Mouse (Mus musculus) lung, embryonic 14.5 days (tissue): Measurements from ENCODE around the gene Lbr. TPM values are rescaled to one million over a fixed set of nuclear protein-coding genes. Genes with fewer than 3 reads are reported as not detected.
A peak's percentile ranks its signal among the peaks of the same experiment; 100 is the strongest.

ENCODE experiments used
- ATAC-seq: fragments of 200-750 bp; cut with Nextera tagmentation; 2 replicates; pipeline ENCODE4 v1.8.0; 2017; ENCODE audit warnings: mild to moderate bottlenecking, moderate TSS enrichment, moderate library complexity; ENCODE audit not compliant: insufficient read depth
- DNase-seq: peaks from one replicate; pipeline ENCODE4 v3.0.0-alpha.2; 2015
- H3K27ac ChIP-seq: fragments of 300-500 bp; sonication (generic); 2 replicates; pipeline ENCODE4 v1.5.1; 2014; ENCODE audit warnings: low read depth, mild to moderate bottlenecking, moderate library complexity
- H3K27me3 ChIP-seq: fragments of 300-500 bp; sonication (generic); 2 replicates; pipeline ENCODE4 v1.6.1; 2014; ENCODE audit warnings: low read length, control low read depth; ENCODE audit not compliant: insufficient read depth
- H3K36me3 ChIP-seq: fragments of 300-500 bp; sonication (generic); 2 replicates; pipeline ENCODE4 v1.6.1; 2014; ENCODE audit warnings: control low read depth; ENCODE audit not compliant: insufficient read depth
- H3K4me1 ChIP-seq: fragments of 300-500 bp; sonication (generic); 2 replicates; pipeline ENCODE4 v1.6.1; 2014; ENCODE audit warnings: antibody characterized with exemption, control low read depth; ENCODE audit not compliant: insufficient read depth
- H3K4me2 ChIP-seq: fragments of 300-500 bp; sonication (generic); 2 replicates; pipeline ENCODE4 v1.6.1; 2014; ENCODE audit warnings: mild to moderate bottlenecking
- H3K4me3 ChIP-seq: fragments of 300-500 bp; sonication (generic); 2 replicates; pipeline ENCODE4 v1.5.1; 2014; ENCODE audit warnings: low read depth, low read length
- H3K9ac ChIP-seq: fragments of 300-500 bp; sonication (generic); 2 replicates; pipeline ENCODE4 v1.6.1; 2014
- H3K9me3 ChIP-seq: fragments of 300-500 bp; sonication (generic); 2 replicates; pipeline ENCODE4 v1.6.1; 2016; ENCODE audit warnings: low read depth, low read length, control low read depth
- CTCF ChIP-seq: IDR thresholded peaks from 2 replicates; pipeline ENCODE4 v1.5.1; 2016; ENCODE audit warnings: antibody characterized with exemption, low read depth
- WGBS: fragments of 180-500 bp; shearing (Covaris S2); extraction: QIAGEN DNeasy Blood & Tissue Kit; methylation state at CpG from one replicate; pipeline ENCODE4 v1.1.7; 2014; 5-methylcytosine and 5-hydroxymethylcytosine counted together
- polyA plus RNA-seq: library from polyadenylated mRNA; unstranded; fragments of >200 nt; fragmentation: Nextera tagmentation; extraction: Ambion mirVana; gene quantifications from 2 replicates; pipeline ENCODE4 v1.2.1, GENCODE M21; 2014

The Lbr gene
- polyA plus RNA-seq, 1 experiment from 2014 or later = 141 TPM

DNA sequence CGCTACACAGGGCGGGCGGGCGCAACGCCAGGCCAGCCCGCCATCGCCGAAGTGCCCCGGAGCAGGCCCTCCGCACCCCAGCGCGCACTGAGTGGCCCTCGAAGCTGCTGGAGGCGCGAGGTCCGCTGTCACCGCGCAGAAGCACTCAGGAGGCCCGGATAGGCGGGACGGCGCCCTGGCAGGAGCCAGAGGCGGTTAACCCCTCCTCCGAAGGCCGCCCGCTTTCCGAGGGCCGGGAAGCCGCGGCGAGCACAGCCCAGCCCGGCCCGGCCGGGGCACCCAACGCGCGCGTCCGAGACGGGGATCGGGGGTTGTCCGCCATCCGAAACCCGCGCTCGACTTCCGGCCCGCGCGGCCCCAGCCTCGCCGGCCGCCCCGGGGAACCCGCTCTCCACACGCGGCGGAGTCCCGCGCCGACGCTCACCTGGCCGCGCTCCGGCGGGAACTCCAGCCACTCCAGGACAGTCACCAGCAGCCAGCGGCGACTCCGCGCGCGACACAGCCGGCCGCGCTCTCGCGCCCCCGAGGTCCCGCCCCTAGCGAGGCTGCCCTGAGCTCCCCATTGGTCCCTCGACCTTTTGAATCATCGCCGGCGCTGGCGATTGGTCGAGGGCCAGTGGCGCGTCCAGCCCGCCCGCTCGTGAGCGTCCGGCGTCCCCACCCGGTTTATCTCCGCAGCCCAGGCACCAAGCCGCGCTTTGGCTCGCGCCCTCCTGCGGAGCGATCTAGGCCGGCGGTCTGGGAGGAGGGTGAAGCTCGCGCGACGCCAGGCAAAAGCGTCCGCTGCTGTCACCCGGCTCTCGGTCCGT, 778 bp downstream of the Lbr start:
- Histone ChIP-seq H3K36me3 (peaks cover 7% of the 10 kb centered on the region; the same call in 1 of the 2 replicates), H3K9me3 (no peaks in the 10 kb centered on the region), H3K27me3 (no peaks in the 10 kb centered on the region), H3K4me3 (peak overlapping the region; percentile 89), H3K9ac (peak overlapping the region; percentile 88), H3K4me2 (peak overlapping the region; percentile 82), H3K4me1 (peaks cover 21% of the 10 kb centered on the region), H3K27ac (peak overlapping the region; percentile 97)
- peak; percentile 33 for TF ChIP-seq CTCF
- ATAC-seq (peak; percentile 98), DNase-seq (peak; percentile 98)
- WGBS = under 1% methylated on average over 111 of the region's 113 CpGs

DNA sequence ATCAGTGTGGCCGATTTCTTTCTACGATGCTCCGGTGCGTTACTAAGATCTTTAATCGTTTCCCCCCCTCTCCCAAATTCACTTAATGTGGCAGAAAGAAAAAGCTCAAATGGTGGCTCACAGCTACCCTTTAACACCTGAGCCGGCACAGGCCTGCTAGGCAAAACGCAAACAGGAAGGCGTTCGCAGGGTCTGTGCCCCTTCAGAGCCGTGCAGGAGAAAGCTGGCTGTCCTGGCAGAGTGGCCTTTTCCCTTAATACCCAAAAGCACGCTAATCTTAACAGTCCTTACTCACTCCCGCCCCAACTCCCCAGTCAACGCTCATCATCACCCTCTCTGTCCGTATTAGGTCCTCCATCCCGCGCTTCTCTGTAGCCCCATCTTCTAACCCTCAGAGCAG, 1.4 kb downstream of the Lbr start:
- under 1% methylated on average over 16 of the region's 16 CpGs for WGBS
- TF ChIP-seq CTCF = no peak

DNA sequence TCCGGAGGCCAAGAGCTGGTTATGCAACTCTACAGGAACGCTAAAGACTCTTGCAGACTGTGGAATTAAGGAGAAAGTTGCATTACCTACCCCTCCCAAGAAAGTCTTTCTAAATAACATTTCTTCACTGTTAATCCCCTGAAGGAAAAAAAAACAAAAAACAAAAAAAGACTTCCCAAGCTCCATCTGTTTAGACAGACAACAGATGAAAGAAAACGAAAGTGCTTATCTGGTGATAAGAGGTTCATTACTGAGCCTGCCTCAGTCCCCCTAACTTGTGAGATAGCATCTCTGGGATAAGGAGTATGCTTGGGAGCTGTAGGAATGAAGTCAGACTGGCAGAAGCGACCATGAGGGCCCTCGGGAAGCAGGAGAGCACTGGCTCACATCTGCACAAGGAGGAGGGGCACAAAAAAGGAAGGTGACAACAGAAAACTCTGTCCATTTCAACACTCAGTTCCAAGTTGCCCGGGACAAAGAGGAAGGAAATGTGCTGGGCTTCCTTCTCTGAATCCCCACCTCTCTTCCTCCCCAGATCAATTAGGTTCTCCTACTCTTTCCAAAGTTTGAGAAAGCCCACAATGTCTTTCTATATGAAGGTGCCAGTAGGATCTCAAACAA, 3.0 kb downstream of the Lbr start:
- DNase-seq (peak; percentile 23), ATAC-seq (no peak)
- 6% methylated on average over 6 of the region's 6 CpGs for WGBS
- H3K9ac ChIP-seq = peak overlapping the region; percentile 88
- H3K4me1 ChIP-seq = peaks cover 21% of the 10 kb centered on the region
- TF ChIP-seq CTCF = no peak
- peaks cover 29% of the 10 kb centered on the region for H3K36me3 ChIP-seq
- H3K27me3 ChIP-seq = no peaks in the 10 kb centered on the region
- H3K27ac ChIP-seq = no peak overlapping the region
- H3K4me2 ChIP-seq = peak overlapping the region; percentile 82
- H3K9me3 ChIP-seq = no peaks in the 10 kb centered on the region
- H3K4me3 ChIP-seq = peak overlapping the region; percentile 89

More for the DNA sequence above, 1.4 kb downstream of the Lbr start:
- no peak for ATAC-seq
- peak; percentile 46 for DNase-seq
- peaks cover 14% of the 10 kb centered on the region for H3K36me3 ChIP-seq
- H3K9me3 ChIP-seq = no peaks in the 10 kb centered on the region
- peak overlapping the region; percentile 88 for H3K9ac ChIP-seq
- H3K4me2 ChIP-seq = peak overlapping the region; percentile 82
- peaks cover 21% of the 10 kb centered on the region for H3K4me1 ChIP-seq
- H3K27ac ChIP-seq = peak overlapping the region; percentile 97
- H3K27me3 ChIP-seq = no peaks in the 10 kb centered on the region
- H3K4me3 ChIP-seq = peak overlapping the region; percentile 89

DNA sequence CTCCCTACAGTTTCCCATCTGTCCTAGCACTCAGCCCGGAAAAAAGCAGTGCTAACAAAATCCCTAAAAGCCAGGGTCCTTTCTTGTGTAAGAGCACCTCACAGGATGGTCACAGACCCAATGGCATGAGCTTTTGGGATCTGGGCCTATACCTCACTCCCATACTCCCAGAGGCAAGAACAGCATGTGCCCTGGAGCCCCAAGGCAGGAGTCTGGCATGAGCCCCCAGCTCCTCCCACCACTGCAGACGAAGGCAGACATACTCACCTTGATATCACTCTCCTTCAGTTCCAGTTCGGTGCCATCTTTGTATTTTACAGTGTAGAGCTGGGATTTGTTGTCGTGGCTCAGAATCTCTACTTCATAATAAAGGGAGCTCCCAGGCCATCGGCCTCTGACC, 4.7 kb downstream of the Lbr start:
- Histone ChIP-seq H3K27ac (no peak overlapping the region), H3K4me2 (no peak overlapping the region), H3K4me3 (no peak overlapping the region), H3K27me3 (no peaks in the 10 kb centered on the region), H3K9ac (no peak overlapping the region), H3K4me1 (peaks cover 19% of the 10 kb centered on the region), H3K9me3 (no peaks in the 10 kb centered on the region), H3K36me3 (peaks cover 45% of the 10 kb centered on the region)
- 79% methylated on average over 5 of the region's 5 CpGs for WGBS
- ATAC-seq (no peak), DNase-seq (no peak)
- no peak for TF ChIP-seq CTCF

DNA sequence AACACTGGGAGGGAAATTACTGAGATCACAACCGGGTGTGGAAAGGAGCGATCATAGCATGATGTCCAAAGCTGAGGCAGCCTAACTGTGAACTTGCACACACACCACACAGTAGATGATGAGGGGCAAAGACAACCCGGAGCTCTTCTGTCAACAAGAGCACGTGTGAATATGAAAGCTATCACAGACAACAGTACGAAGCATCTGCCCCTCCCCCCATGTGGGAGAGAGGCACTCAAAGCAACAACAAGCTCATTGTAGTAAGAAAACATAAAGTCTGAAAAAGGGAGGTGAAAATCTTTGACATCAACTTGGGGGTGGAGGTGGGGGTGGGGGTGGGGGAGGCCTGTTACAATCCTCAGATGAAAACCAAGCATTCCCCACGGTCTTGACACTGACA, 9.7 kb downstream of the Lbr start:
- no peak overlapping the region for H3K4me3 ChIP-seq
- no peak overlapping the region for H3K27ac ChIP-seq
- H3K36me3 ChIP-seq = peaks cover 91% of the 10 kb centered on the region
- H3K4me2 ChIP-seq = no peak overlapping the region
- no peaks in the 10 kb centered on the region for H3K9me3 ChIP-seq
- ATAC-seq = no peak
- H3K4me1 ChIP-seq = no peaks in the 10 kb centered on the region
- no peak for DNase-seq
- no peak overlapping the region for H3K9ac ChIP-seq
- no peak for TF ChIP-seq CTCF
- WGBS = 79% methylated on average over 6 of the region's 6 CpGs
- H3K27me3 ChIP-seq = no peaks in the 10 kb centered on the region

DNA sequence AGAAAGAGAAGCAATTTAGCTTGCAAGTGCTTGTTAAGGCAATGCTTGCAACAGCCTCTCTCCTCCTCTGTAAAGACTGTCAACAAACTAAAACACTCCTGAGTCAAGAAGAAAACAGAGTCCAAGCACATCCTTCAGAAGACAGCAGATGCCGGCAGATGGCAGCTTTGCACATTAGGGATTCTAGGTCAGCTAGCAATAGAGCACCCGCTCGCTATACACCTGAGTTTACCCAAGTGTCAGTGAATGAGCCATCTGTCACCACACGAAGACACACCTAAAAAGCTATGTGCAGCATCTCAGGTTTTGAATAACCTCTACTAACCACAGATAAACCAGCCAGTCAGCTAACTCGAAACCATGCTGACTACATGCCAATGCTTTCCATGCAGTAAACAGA, 10.1 kb downstream of the Lbr start:
- Histone ChIP-seq H3K9me3 (no peaks in the 10 kb centered on the region), H3K36me3 (peaks cover 95% of the 10 kb centered on the region), H3K4me1 (no peaks in the 10 kb centered on the region), H3K27me3 (no peaks in the 10 kb centered on the region), H3K9ac (no peak overlapping the region), H3K4me2 (no peak overlapping the region), H3K27ac (no peak overlapping the region), H3K4me3 (no peak overlapping the region)
- ATAC-seq = no peak
- DNase-seq = no peak
- 89% methylated on average over 5 of the region's 5 CpGs for WGBS
- no peak for TF ChIP-seq CTCF

DNA sequence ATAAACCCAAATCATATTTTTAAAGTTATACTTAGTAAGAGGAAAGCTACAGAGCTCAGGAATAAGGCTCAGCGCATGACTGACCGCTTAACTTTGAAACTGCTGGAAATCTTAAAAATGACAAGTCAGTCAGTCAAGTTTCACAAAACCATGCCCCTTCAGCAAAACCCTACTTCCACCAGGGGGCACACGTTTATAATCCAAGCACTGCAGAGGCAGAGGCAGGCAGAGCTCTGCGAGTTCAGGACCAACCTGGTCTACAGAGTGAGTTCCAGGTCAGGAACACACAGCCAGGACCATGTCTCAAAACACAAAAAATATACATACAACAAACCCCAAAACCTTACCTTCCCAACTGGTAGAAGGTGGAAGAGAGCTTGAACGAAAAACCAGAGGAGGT, 14.5 kb downstream of the Lbr start:
- H3K27me3 ChIP-seq = no peaks in the 10 kb centered on the region
- no peak overlapping the region for H3K4me2 ChIP-seq
- H3K9me3 ChIP-seq = no peaks in the 10 kb centered on the region
- no peaks in the 10 kb centered on the region for H3K4me1 ChIP-seq
- no peak overlapping the region for H3K27ac ChIP-seq
- no peak overlapping the region for H3K4me3 ChIP-seq
- ATAC-seq = no peak
- TF ChIP-seq CTCF = peak; percentile 40
- 89% methylated on average over 5 of the region's 5 CpGs for WGBS
- H3K9ac ChIP-seq = no peak overlapping the region
- DNase-seq = peak; percentile 19
- peaks cover 98% of the 10 kb centered on the region for H3K36me3 ChIP-seq
